Mouse (Mus musculus) thymus, adult 18-20 months (tissue): ENCODE data around the gene Borcs7.
"Not testable (repeated sequence)": the region's sequence is repeated elsewhere in the genome, so short reads cannot be mapped to it uniquely, and the experiment has no call there.

Experiments used
- DNase-seq, 2 experiments: peaks; one replicate each; pipeline ENCODE4 v3.0.0; 2022; ENCODE audit warnings: mixed read lengths in 2 of 2

Borcs7 gene

GRCm38 (mm10) chr19:46718150-46718549 is 28.4 kb downstream of the Borcs7 start:
- DNase-seq, result no peak

- DNase-seq, result no peak
These were observed 34.7 kb downstream of the Borcs7 start for GRCm38 (mm10) chr19:46724411-46724810.

GRCm38 (mm10) chr19:46726142-46726541 is 36.4 kb downstream of the Borcs7 start:
- DNase-seq, result no peak

GRCm38 (mm10) chr19:46727140-46727736 is 37.5 kb downstream of the Borcs7 start:
- DNase-seq, result no peak

GRCm38 (mm10) chr19:46727945-46728540 is 38.3 kb downstream of the Borcs7 start:
- DNase-seq, result no peak

GRCm38 (mm10) chr19:46728909-46729308 is 39.2 kb downstream of the Borcs7 start:
- DNase-seq, result no peak

GRCm38 (mm10) chr19:46731351-46731750 is 41.6 kb downstream of the Borcs7 start:
- no peak for DNase-seq

GRCm38 (mm10) chr19:46732673-46733072 is 43.0 kb downstream of the Borcs7 start:
- not testable (repeated sequence) for DNase-seq

- no peak for DNase-seq
These were observed 43.9 kb downstream of the Borcs7 start for GRCm38 (mm10) chr19:46733626-46734025.

- DNase-seq, result no peak
These were observed 45.5 kb downstream of the Borcs7 start for GRCm38 (mm10) chr19:46735241-46735640.

GRCm38 (mm10) chr19:46737106-46737505 is 47.4 kb downstream of the Borcs7 start:
- DNase-seq, result peak in 1 of 2 experiments; percentile 50

- DNase-seq, result peak in 1 of 2 experiments; percentile 33
These were observed 50.8 kb downstream of the Borcs7 start for GRCm38 (mm10) chr19:46740341-46741008.

GRCm38 (mm10) chr19:46741574-46741973 is 51.9 kb downstream of the Borcs7 start:
- no peak for DNase-seq

GRCm38 (mm10) chr19:46744681-46745080 is 55.0 kb downstream of the Borcs7 start:
- DNase-seq, result no peak

GRCm38 (mm10) chr19:46747799-46748198 is 58.1 kb downstream of the Borcs7 start:
- DNase-seq, result no peak

GRCm38 (mm10) chr19:46752235-46752634 is 62.5 kb downstream of the Borcs7 start:
- DNase-seq, result no peak
